In genomic region chr17:35304478-35304877, GRCm38 (mm10) we compare ENCODE assay signal across 29 mouse cellular contexts. TPM values are rescaled to one million over a fixed set of nuclear protein-coding genes. Genes with fewer than 3 reads are reported as not detected.
DNase-seq lines count a peak whose midpoint lies in the region; ATAC-seq and TF ChIP-seq lines count a peak whose summit lies in the region.
"Had no signal": no experiment of that assay in that cellular context is flagged by ENCODE, and none has a peak within 500 bp of the region (broad histone marks: within the 10 kb centered on the region; RNA-seq: fewer than 3 reads in every experiment).

No protein-coding gene starts in this region.

- no peak overlapping the region for H3K27ac ChIP-seq in kidney, adult 2 months (ENCODE audit: insufficient read depth, low read depth, low read length)
- H3K27ac ChIP-seq in kidney, embryonic 15.5 days = no peak overlapping the region
- H3K27ac ChIP-seq in intestine, postnatal 0 days (ENCODE audit: low read depth, low read length) = no peak overlapping the region; the same call in 1 of the 2 replicates
- H3K27ac ChIP-seq: embryonic facial prominence, embryonic 10.5 days; embryonic facial prominence, embryonic 15.5 days; forebrain, embryonic 12.5 days; hindbrain, embryonic 14.5 days; limb, embryonic 10.5 days; limb, embryonic 15.5 days; liver, embryonic 15.5 days; neural tube, embryonic 12.5 days had no signal

- TF ChIP-seq POLR2A in kidney, adult 2 months (IDR thresholded peaks at IDR 0.05; ENCODE audit: low read depth, low read length) = no peak

- peak; percentile 19 for DNase-seq in kidney, adult 2 months
- DNase-seq in urinary bladder, postnatal 14 days (ENCODE audit: low spot score) = peak; percentile 55
- no peak for DNase-seq in urinary bladder, postnatal 25 days (ENCODE audit: low spot score)
- no peak for DNase-seq in adrenal gland, postnatal 4 days (ENCODE audit: low spot score in 2 of 2)
- no peak for DNase-seq in ovary, adult 18-20 months (ENCODE audit: low spot score)
- DNase-seq: cerebellum, adult 8-10 months; cerebellum, postnatal 25 days; gastrocnemius, postnatal 14 days; kidney, adult 8-10 months; kidney, postnatal 10 days; layer of hippocampus, adult 9-11 months had no signal

- no peak for TF ChIP-seq CTCF in kidney, adult 2 months (conservative IDR thresholded peaks at IDR 0.05; ENCODE audit: insufficient read depth, insufficient read length, low read depth, low read length)
- TF ChIP-seq CTCF in intestine, postnatal 0 days (IDR thresholded peaks at IDR 0.05; ENCODE audit: low read depth) = no peak

- H3K4me1 ChIP-seq in kidney, adult 2 months (ENCODE audit: control insufficient read depth, insufficient read depth, low read length) = no peaks in the 10 kb centered on the region
- no peaks in the 10 kb centered on the region for H3K4me1 ChIP-seq in kidney, embryonic 15.5 days
- no peaks in the 10 kb centered on the region for H3K4me1 ChIP-seq in intestine, postnatal 0 days (replicated peaks; ENCODE audit: control insufficient read depth, insufficient read depth, low read length)
- H3K4me1 ChIP-seq: embryonic facial prominence, embryonic 10.5 days; embryonic facial prominence, embryonic 15.5 days; forebrain, embryonic 12.5 days; heart, embryonic 12.5 days; limb, embryonic 10.5 days; limb, embryonic 15.5 days; liver, embryonic 15.5 days; neural tube, embryonic 12.5 days had no signal

- ATAC-seq in kidney, embryonic 15.5 days (replicated peaks; ENCODE audit: low FRiP score) = no peak
- peak; percentile 42 for ATAC-seq in intestine, postnatal 0 days
- ATAC-seq: CD4-positive, CD25-positive, alpha-beta regulatory T cell, adult 4 months; midbrain, embryonic 16.5 days had no signal

- H3K4me2 ChIP-seq in kidney, embryonic 15.5 days = no peak overlapping the region
- H3K4me2 ChIP-seq in intestine, postnatal 0 days (replicated peaks; ENCODE audit: low read depth) = no peak overlapping the region
- H3K4me2 ChIP-seq: embryonic facial prominence, embryonic 15.5 days; forebrain, embryonic 12.5 days; heart, embryonic 12.5 days; hindbrain, embryonic 14.5 days; limb, embryonic 15.5 days; liver, embryonic 15.5 days; midbrain, embryonic 11.5 days; neural tube, embryonic 12.5 days had no signal

- no peaks in the 10 kb centered on the region for H3K9me3 ChIP-seq in kidney, embryonic 15.5 days (replicated peaks)
- no peaks in the 10 kb centered on the region for H3K9me3 ChIP-seq in intestine, postnatal 0 days (ENCODE audit: control insufficient read depth)
- H3K9me3 ChIP-seq: embryonic facial prominence, embryonic 15.5 days; forebrain, embryonic 12.5 days; heart, embryonic 12.5 days; limb, embryonic 10.5 days; limb, embryonic 15.5 days; liver, embryonic 15.5 days; neural tube, embryonic 12.5 days had no signal

- H3K9ac ChIP-seq in kidney, embryonic 15.5 days = no peak overlapping the region
- H3K9ac ChIP-seq in intestine, postnatal 0 days (ENCODE audit: low read depth, low read length) = no peak overlapping the region
- H3K9ac ChIP-seq: embryonic facial prominence, embryonic 15.5 days; forebrain, embryonic 12.5 days; heart, embryonic 12.5 days; hindbrain, embryonic 14.5 days; limb, embryonic 15.5 days; liver, embryonic 15.5 days; neural tube, embryonic 12.5 days had no signal

- 39% methylated on average over 6 of the region's 6 CpGs for WGBS in kidney, adult 2 months
- WGBS in kidney, embryonic 15.5 days = 62% methylated on average over 6 of the region's 6 CpGs
- 38% methylated on average over 6 of the region's 6 CpGs for WGBS in intestine, postnatal 0 days

- H3K4me3 ChIP-seq in kidney, adult 2 months (ENCODE audit: insufficient read depth, low read depth, low read length) = no peak overlapping the region
- H3K4me3 ChIP-seq in kidney, embryonic 15.5 days (replicated peaks) = no peak overlapping the region
- no peak overlapping the region for H3K4me3 ChIP-seq in intestine, postnatal 0 days (ENCODE audit: low read depth, low read length)
- H3K4me3 ChIP-seq: embryonic facial prominence, embryonic 10.5 days; embryonic facial prominence, embryonic 15.5 days; forebrain, embryonic 12.5 days; heart, embryonic 12.5 days; limb, embryonic 10.5 days; limb, embryonic 15.5 days; liver, embryonic 15.5 days; neural tube, embryonic 12.5 days had no signal

- H3K27me3 ChIP-seq in kidney, adult 2 months (replicated peaks; ENCODE audit: control insufficient read depth, insufficient read depth, low read length) = no peaks in the 10 kb centered on the region
- peaks cover 21% of the 10 kb centered on the region; the same call in 1 of the 2 replicates for H3K27me3 ChIP-seq in kidney, embryonic 15.5 days
- no peaks in the 10 kb centered on the region for H3K27me3 ChIP-seq in intestine, postnatal 0 days (replicated peaks; ENCODE audit: control insufficient read depth, insufficient read depth, low read length)
- H3K27me3 ChIP-seq: forebrain, embryonic 12.5 days; neural tube, embryonic 12.5 days had no signal

- no peaks in the 10 kb centered on the region for H3K36me3 ChIP-seq in kidney, adult 2 months (ENCODE audit: control insufficient read depth, insufficient read depth, low read length)
- no peaks in the 10 kb centered on the region for H3K36me3 ChIP-seq in kidney, embryonic 15.5 days
- H3K36me3 ChIP-seq in intestine, postnatal 0 days (ENCODE audit: control insufficient read depth, insufficient read depth) = no peaks in the 10 kb centered on the region
- H3K36me3 ChIP-seq: embryonic facial prominence, embryonic 10.5 days; embryonic facial prominence, embryonic 15.5 days; forebrain, embryonic 12.5 days; heart, embryonic 12.5 days; limb, embryonic 10.5 days; limb, embryonic 15.5 days; liver, embryonic 15.5 days; neural tube, embryonic 12.5 days had no signal

RNA-seq across cellular contexts. Expression of gene H2-Q1, which starts 15.7 kb away (rescaled TPM):
- 0.03 TPM in 1 of 2 replicates, not detected in the other for polyA plus RNA-seq in kidney, adult 2 months (2012; rRNA removed)
- 0.13 TPM in 1 of 2 replicates, not detected in the other for polyA plus RNA-seq in kidney, embryonic 15.5 days (2015; fragmentation: Nextera tagmentation; extraction: Ambion mirVana)
- 56.2 and 60.6 TPM in 2 replicates for polyA plus RNA-seq in intestine, postnatal 0 days (2015; fragmentation: Nextera tagmentation; extraction: Ambion mirVana)
- total RNA-seq in adrenal gland, postnatal 4 days (2021) = 1 to 10 TPM; 1.2 to 1.6 TPM
- total RNA-seq: granulocyte monocyte progenitor cell, adult 5-6 weeks; megakaryocyte, adult 5-6 weeks had no signal
- polyA plus RNA-seq: embryonic facial prominence, embryonic 10.5 days; embryonic facial prominence, embryonic 15.5 days; forebrain, embryonic 12.5 days; heart, postnatal 0 days; limb, embryonic 10.5 days; limb, embryonic 15.5 days; midbrain, embryonic 11.5 days had no signal

RNA-seq across cellular contexts. Expression of gene H2-Q2, which starts 37.6 kb away (rescaled TPM):
- polyA plus RNA-seq in kidney, adult 2 months (2012; rRNA removed) = 2.1 and 2.4 TPM in 2 replicates
- 0.64 and 0.80 TPM in 2 replicates for polyA plus RNA-seq in kidney, embryonic 15.5 days (2015; fragmentation: Nextera tagmentation; extraction: Ambion mirVana)
- 693 and 712 TPM in 2 replicates for polyA plus RNA-seq in intestine, postnatal 0 days (2015; fragmentation: Nextera tagmentation; extraction: Ambion mirVana)
- 1 to 10 TPM; 1.0 to 1.3 TPM for total RNA-seq in adrenal gland, postnatal 4 days (2021)
- total RNA-seq: hematopoietic stem cell, adult 5-6 weeks; megakaryocyte, adult 5-6 weeks had no signal
- polyA plus RNA-seq: forebrain, embryonic 12.5 days had no signal

RNA-seq across cellular contexts. Expression of gene H2-D1, which starts 41.9 kb away (rescaled TPM):
- polyA plus RNA-seq in kidney, adult 2 months (2012; rRNA removed) = 340 and 351 TPM in 2 replicates
- 64.5 and 66.1 TPM in 2 replicates for polyA plus RNA-seq in kidney, embryonic 15.5 days (2015; fragmentation: Nextera tagmentation; extraction: Ambion mirVana)
- 672 and 681 TPM in 2 replicates for polyA plus RNA-seq in intestine, postnatal 0 days (2015; fragmentation: Nextera tagmentation; extraction: Ambion mirVana)
- total RNA-seq in adrenal gland, postnatal 4 days (2021) = 10 to 100 TPM; 78.4 to 82.3 TPM

Comparison
In these comparisons a context has a peak if more than half of its experiments do, and no peak if none do; other contexts are left out.
1. DNase-seq: peak in kidney, adult 2 months (single experiment) and urinary bladder, postnatal 14 days (single experiment); none in urinary bladder, postnatal 25 days (single experiment), adrenal gland, postnatal 4 days (0 of 2) and ovary, adult 18-20 months (single experiment).
2. RNA of gene H2-Q1, which starts 15.7 kb away (polyA plus RNA-seq): 56.2 to 60.6 TPM in intestine, postnatal 0 days; 0.13 TPM in kidney, embryonic 15.5 days and 0.03 TPM in kidney, adult 2 months; every median in the first group is over 10 times any median in the second.
3. RNA of gene H2-Q2, which starts 37.6 kb away (polyA plus RNA-seq): 693 to 712 TPM in intestine, postnatal 0 days; 2.1 to 2.4 TPM in kidney, adult 2 months and 0.64 to 0.80 TPM in kidney, embryonic 15.5 days; every median in the first group is over 100 times any median in the second.